Mouse (Mus musculus): Measurements from ENCODE around the gene Rpl3l. TPM values are rescaled to one million over a fixed set of nuclear protein-coding genes. Genes with fewer than 3 reads are reported as not detected.

The Rpl3l gene
- total RNA-seq, 1 experiment from 2014 or later = 14.6 TPM

GRCm38 (mm10) chr17:24775173-24775572 lies 47.6 kb downstream of the Rpl3l start:
- no peak for ATAC-seq (replicated peaks; ENCODE audit: insufficient number of reproducible peaks, low FRiP score, low TSS enrichment, poor library complexity, severe bottlenecking)

DNA sequence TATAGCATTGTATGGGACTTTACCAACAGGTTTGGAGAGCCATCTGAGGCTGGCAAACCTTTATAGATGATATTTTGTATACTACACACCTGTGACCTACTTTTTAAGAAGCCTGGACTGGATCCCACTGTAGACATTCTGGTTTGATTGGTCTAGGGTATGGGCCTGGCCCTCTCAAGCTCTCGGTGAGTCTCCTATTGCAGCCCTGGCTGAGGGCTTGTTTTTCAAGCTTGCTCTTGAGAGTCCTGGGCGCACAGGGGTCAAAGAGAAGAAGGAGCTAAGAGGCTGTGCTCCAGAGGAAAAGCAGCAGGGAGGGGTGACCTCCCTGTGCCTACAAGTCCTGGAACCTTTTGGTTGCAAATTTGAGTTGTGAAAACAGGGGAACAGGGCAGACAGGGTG lies 49.5 kb downstream of the Rpl3l start:
- ATAC-seq (replicated peaks; ENCODE audit: insufficient number of reproducible peaks, low FRiP score, low TSS enrichment, poor library complexity, severe bottlenecking) = no peak

DNA sequence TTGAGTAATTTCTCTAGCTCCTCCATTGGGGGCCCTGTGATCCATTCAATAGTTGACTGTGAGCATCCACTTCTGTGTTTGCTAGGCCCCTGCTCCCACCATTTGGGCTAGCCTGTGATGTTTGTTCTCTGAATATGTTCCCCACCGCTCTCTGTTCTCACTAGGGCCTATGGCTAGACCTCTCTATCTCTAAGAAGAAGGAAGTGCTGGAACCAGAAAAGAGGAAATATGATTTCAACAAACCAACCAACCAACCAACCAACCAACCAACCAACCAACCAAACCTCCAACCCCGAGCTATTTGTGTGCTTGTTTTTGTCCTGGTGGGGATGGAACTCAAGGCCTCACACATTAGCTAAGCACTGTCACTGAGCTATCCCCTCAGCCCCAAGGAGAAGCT lies 53.2 kb downstream of the Rpl3l start:
- 0 out of 2 replicates have a peak, but pooled peaks have one; percentile 47 for ATAC-seq (replicated peaks; ENCODE audit: insufficient number of reproducible peaks, low FRiP score, low TSS enrichment, poor library complexity, severe bottlenecking)

Other genes with a start within 250 kb of the Rpl3l start
- 8.4 to 19.3 TPM (median 11.2 TPM) in 3 replicates for gene Mlst8, start 248.7 kb upstream of the Rpl3l start, total RNA-seq (2017)
- gene Caskin1, start 239.2 kb upstream of the Rpl3l start, total RNA-seq (2017) = not detected in 3 replicates
- 83.2 to 132 TPM (median 118 TPM) in 3 replicates for gene Traf7, start 199.9 kb upstream of the Rpl3l start, total RNA-seq (2017)
- 0.39 TPM in 1 of 3 replicates, not detected in the others for gene Rab26, start 193.6 kb upstream of the Rpl3l start, total RNA-seq (2017)
- 9.1 to 15.7 TPM (median 11.9 TPM) in 3 replicates for gene Pkd1, start 178.0 kb upstream of the Rpl3l start, total RNA-seq (2017)
- gene Tsc2, start 95.2 kb upstream of the Rpl3l start, total RNA-seq (2017) = 20.2 to 53.0 TPM (median 29.4 TPM) in 3 replicates
- 2.5 to 2.6 TPM in 2 of 3 replicates, not detected in the other for gene Nthl1, start 95.1 kb upstream of the Rpl3l start, total RNA-seq (2017)
- 0.48 to 0.78 TPM in 2 of 3 replicates, not detected in the other for gene Slc9a3r2, start 77.5 kb upstream of the Rpl3l start, total RNA-seq (2017)
- gene Npw, start 69.4 kb upstream of the Rpl3l start, total RNA-seq (2017) = not detected in 3 replicates
- 14.6 to 21.7 TPM (median 15.7 TPM) in 3 replicates for gene Zfp598, start 58.1 kb upstream of the Rpl3l start, total RNA-seq (2017)
- gene Syngr3, start 37.9 kb upstream of the Rpl3l start, total RNA-seq (2017) = not detected in 3 replicates
- gene Gfer, start 31.7 kb upstream of the Rpl3l start, total RNA-seq (2017) = 12.4 to 19.8 TPM (median 15.4 TPM) in 3 replicates
- gene Noxo1, start 31.6 kb upstream of the Rpl3l start, total RNA-seq (2017) = 0.48 to 3.0 TPM (median 2.1 TPM) in 3 replicates
- 9.7 to 19.8 TPM (median 18.6 TPM) in 3 replicates for gene Tbl3, start 20.2 kb upstream of the Rpl3l start, total RNA-seq (2017)
- 2.8 TPM in 1 of 3 replicates, not detected in the others for gene Rnf151, start 9.8 kb upstream of the Rpl3l start, total RNA-seq (2017)
- gene Rps2, start 9.7 kb upstream of the Rpl3l start, total RNA-seq (2017) = 428 to 669 TPM (median 533 TPM) in 3 replicates
- gene Ndufb10, start 3.3 kb upstream of the Rpl3l start, total RNA-seq (2017) = 144 to 243 TPM (median 228 TPM) in 3 replicates
- gene Msrb1, start 8.8 kb downstream of the Rpl3l start, total RNA-seq (2017) = 248 to 361 TPM (median 344 TPM) in 3 replicates
- not detected in 3 replicates for gene Hs3st6, start 25.2 kb downstream of the Rpl3l start, total RNA-seq (2017)
- gene Meiob, start 76.5 kb downstream of the Rpl3l start, total RNA-seq (2017) = not detected in 3 replicates
- 23.2 to 48.3 TPM (median 34.5 TPM) in 3 replicates for gene Hagh, start 112.3 kb downstream of the Rpl3l start, total RNA-seq (2017)
- gene Fahd1, start 122.5 kb downstream of the Rpl3l start, total RNA-seq (2017) = 3.2 to 6.6 TPM (median 4.8 TPM) in 3 replicates
- 0.29 TPM in 1 of 3 replicates, not detected in the others for gene Igfals, start 138.2 kb downstream of the Rpl3l start, total RNA-seq (2017)
- gene Nubp2, start 158.5 kb downstream of the Rpl3l start, total RNA-seq (2017) = 34.3 to 41.0 TPM (median 40.1 TPM) in 3 replicates
- gene Spsb3, start 158.8 kb downstream of the Rpl3l start, total RNA-seq (2017) = 16.6 to 25.9 TPM (median 20.5 TPM) in 3 replicates
- 12.0 to 20.2 TPM (median 12.9 TPM) in 3 replicates for gene Eme2, start 167.3 kb downstream of the Rpl3l start, total RNA-seq (2017)
- gene Mrps34, start 167.3 kb downstream of the Rpl3l start, total RNA-seq (2017) = 13.4 to 24.4 TPM (median 19.0 TPM) in 3 replicates
- gene Nme3, start 168.7 kb downstream of the Rpl3l start, total RNA-seq (2017) = 28.0 to 48.6 TPM (median 30.1 TPM) in 3 replicates
- gene Mapk8ip3, start 209.2 kb downstream of the Rpl3l start, total RNA-seq (2017) = 46.0 to 84.3 TPM (median 50.2 TPM) in 3 replicates
- 13.4 to 14.4 TPM (median 14.2 TPM) in 3 replicates for gene Jpt2, start 232.9 kb downstream of the Rpl3l start, total RNA-seq (2017)